Mouse (Mus musculus) monocyte, adult 59 days (primary cell): ENCODE data around the gene AF366264. TPM values are rescaled to one million over a fixed set of nuclear protein-coding genes. Genes with fewer than 3 reads are reported as not detected.

Experiments
- total RNA-seq, 2 experiments: library from RNA; stranded (reverse); gene quantifications; one replicate each; pipeline ENCODE4 v1.2.4; 2023

Gene AF366264
- total RNA-seq = not detected

GRCm38 (mm10) chr8:13838289-13838688 is at the start of gene AF366264:
TSS of gene AF366264 (minus strand) at chr8:13838389.

DNA sequence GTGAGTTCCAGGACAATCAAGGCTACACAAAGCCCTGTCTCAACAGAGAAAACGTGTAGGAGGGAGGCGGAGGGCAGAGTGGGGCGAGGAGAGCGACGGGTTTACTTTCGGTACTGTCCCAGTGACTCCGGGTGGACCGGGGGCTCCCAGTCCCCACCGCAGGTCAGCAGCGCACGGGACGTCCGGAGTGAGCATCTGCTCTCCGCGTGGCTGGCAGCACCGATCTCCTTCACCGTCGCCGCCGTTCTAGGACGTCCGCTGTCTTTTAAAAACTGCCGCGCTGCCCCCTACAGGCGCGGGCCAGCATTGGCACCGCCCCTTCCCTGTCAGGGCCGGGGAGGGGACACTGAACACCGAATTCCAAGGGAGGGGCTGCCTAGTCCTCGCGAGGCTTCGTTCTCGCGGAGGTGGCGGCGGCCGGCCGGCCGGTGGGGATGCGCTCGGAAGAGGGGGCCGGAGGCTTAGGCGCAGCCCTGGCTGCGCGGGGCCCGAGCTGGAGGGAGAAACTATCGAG is 52.9 kb downstream of the AF366264 start, which contains the start of gene Upf3a:
TSS of gene Upf3a (plus strand) at position 366 of the 514 bp plus-strand sequence.

Other genes starting within 250 kb of the AF366264 start
- 100 to 1,000 TPM; 368 to 375 TPM for gene Rasa3, start 160.8 kb downstream of the AF366264 start, total RNA-seq
- not detected for gene Cfap97d2, start 132.5 kb downstream of the AF366264 start, total RNA-seq
- 10 to 100 TPM; 27.7 to 30.0 TPM for gene Cdc16, start 80.7 kb downstream of the AF366264 start, total RNA-seq
- gene Upf3a, start 52.8 kb downstream of the AF366264 start, total RNA-seq = 10 to 100 TPM; 26.9 to 28.0 TPM
- gene Champ1, start 31.3 kb upstream of the AF366264 start, total RNA-seq = 10 to 100 TPM; 13.1 to 14.6 TPM
- gene Coprs, start 51.9 kb upstream of the AF366264 start, total RNA-seq = 1 to 10 TPM; 3.9 to 6.1 TPM